Mouse (Mus musculus): ENCODE results near the gene Dnajc21.

- no peak for TF ChIP-seq CTCF (IDR thresholded peaks at IDR 0.05; ENCODE audit: insufficient read depth, low read length)
- TF ChIP-seq POLR2A (IDR thresholded peaks at IDR 0.05; ENCODE audit: borderline replicate concordance, extremely low read depth, low read depth, low read length) = no peak
Measured at GRCm38 (mm10) chr15:10409842-10410241, 60.5 kb downstream of the Dnajc21 start.
